Mouse (Mus musculus): ENCODE results near the gene Tsc22d4. TPM values are rescaled to one million over a fixed set of nuclear protein-coding genes. Genes with fewer than 3 reads are reported as not detected.

Gene Tsc22d4
- 71.2 and 78.4 TPM in 2 replicates for polyA plus RNA-seq (2012; rRNA removed)

DNA sequence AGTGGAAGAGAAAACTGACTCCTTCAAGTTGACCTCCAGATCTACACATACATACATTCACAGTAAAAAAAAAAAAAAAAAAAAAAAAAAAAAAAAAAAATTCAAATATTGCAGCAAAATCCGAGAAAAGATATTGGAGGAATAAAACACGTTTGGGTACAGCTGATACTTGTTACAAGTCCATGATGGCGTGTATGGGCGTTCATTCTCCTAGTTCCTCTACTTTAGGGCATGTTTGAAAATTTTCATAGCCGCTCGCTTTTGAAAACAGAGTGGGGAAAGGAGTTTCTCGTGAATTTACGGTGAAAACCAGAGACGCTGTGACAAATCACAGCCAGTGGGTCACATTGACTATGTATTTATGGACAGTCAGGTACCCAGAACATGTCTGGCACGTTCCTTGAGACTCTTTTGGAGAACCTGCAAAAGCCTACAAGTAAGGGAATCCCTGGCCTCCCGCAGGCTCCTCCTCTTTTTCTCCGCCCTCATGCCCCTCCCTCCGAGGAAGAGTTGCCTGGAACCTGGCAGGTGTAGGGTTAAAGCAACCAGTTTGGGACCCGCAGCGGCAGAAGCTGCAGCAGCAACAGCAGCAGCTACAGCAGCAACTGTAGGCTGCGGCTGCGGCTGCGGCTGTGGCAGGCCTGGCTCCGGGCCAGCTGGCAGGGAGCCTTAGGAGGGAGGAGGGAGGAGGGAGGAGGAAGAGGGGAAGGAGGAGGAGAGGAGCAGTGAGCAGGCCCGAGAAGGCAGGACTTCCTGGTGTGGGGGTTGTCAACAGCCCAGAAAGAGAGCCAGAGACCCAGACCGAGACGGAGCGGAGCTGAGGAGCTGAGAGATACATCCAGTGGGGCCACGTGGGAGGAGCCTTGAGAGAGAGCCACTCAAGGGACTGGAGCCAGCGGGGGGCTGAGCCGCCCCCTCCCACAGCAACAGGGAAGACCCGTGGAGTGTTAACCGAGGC lies at the start of gene Tsc22d4:
TSS of gene Tsc22d4 (plus strand) at position 517 of the 958 bp plus-strand sequence.
- Histone ChIP-seq H3K27me3 (replicated peaks; ENCODE audit: control insufficient read depth, insufficient read depth, low read length) (no peaks in the 10 kb centered on the region), H3K36me3 (ENCODE audit: control insufficient read depth, insufficient read depth, low read length) (no peaks in the 10 kb centered on the region), H3K27ac (ENCODE audit: insufficient read depth, low read depth, low read length) (peak within 1 kb of the TSS; percentile 78), H3K4me3 (ENCODE audit: insufficient read depth, low read depth, low read length) (peak within 1 kb of the TSS; percentile 71), H3K4me1 (ENCODE audit: control insufficient read depth, insufficient read depth, low read length) (0 out of 2 replicates have a peak, but pooled peaks cover 6% of the 10 kb centered on the region)
- no peak for TF ChIP-seq CTCF (conservative IDR thresholded peaks at IDR 0.05; ENCODE audit: insufficient read depth, insufficient read length, low read depth, low read length)
- peak; percentile 92 for TF ChIP-seq POLR2A (IDR thresholded peaks at IDR 0.05; ENCODE audit: low read depth, low read length)
- 3% methylated on average over 28 of the region's 28 CpGs for WGBS
- DNase-seq: peak; percentile 96

DNA sequence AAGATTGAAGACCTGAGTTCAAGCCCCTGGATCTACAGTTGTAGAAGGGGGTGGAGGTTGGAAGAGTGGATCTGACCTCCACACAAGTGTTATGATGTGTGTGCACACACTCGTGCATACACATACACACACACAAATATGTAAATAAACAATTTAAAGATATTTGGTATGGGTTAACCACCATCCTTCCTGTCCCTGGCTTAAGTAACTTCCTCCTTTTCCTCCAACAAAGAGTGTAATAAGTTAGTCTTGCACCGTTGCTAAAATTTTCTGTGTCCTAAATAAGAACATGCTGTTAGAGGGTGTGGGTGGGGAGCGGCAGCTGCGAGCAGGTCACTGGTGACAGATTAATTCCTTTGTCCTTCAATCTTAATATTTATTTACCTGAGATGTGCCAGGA lies 49.6 kb upstream of the Tsc22d4 start:
- 54% methylated on average over 4 of the region's 4 CpGs for whole genome bisulfite sequencing
- Histone ChIP-seq H3K4me3 (ENCODE audit: insufficient read depth, low read depth, low read length) (no peak overlapping the region), H3K27me3 (replicated peaks; ENCODE audit: control insufficient read depth, insufficient read depth, low read length) (no peaks in the 10 kb centered on the region), H3K36me3 (ENCODE audit: control insufficient read depth, insufficient read depth, low read length) (no peaks in the 10 kb centered on the region), H3K4me1 (ENCODE audit: control insufficient read depth, insufficient read depth, low read length) (no peaks in the 10 kb centered on the region), H3K27ac (ENCODE audit: insufficient read depth, low read depth, low read length) (no peak overlapping the region)
- no peak for DNase-seq
- TF ChIP-seq POLR2A (IDR thresholded peaks at IDR 0.05; ENCODE audit: low read depth, low read length) (no peak), CTCF (conservative IDR thresholded peaks at IDR 0.05; ENCODE audit: insufficient read depth, insufficient read length, low read depth, low read length) (no peak)

- 73% methylated on average over 3 of the region's 3 CpGs for WGBS
These were observed 46.5 kb upstream of the Tsc22d4 start for GRCm38 (mm10) chr5:137699080-137699479.

GRCm38 (mm10) chr5:137699850-137700249 lies 45.7 kb upstream of the Tsc22d4 start:
- no peak overlapping the region for H3K27ac ChIP-seq (ENCODE audit: insufficient read depth, low read depth, low read length)

More at GRCm38 (mm10) chr5:137699080-137699479, 46.5 kb upstream of the Tsc22d4 start:
- Histone ChIP-seq H3K4me1 (ENCODE audit: control insufficient read depth, insufficient read depth, low read length) (no peaks in the 10 kb centered on the region), H3K36me3 (ENCODE audit: control insufficient read depth, insufficient read depth, low read length) (no peaks in the 10 kb centered on the region), H3K27ac (ENCODE audit: insufficient read depth, low read depth, low read length) (no peak overlapping the region), H3K27me3 (replicated peaks; ENCODE audit: control insufficient read depth, insufficient read depth, low read length) (no peaks in the 10 kb centered on the region), H3K4me3 (ENCODE audit: insufficient read depth, low read depth, low read length) (no peak overlapping the region)
- TF ChIP-seq CTCF (conservative IDR thresholded peaks at IDR 0.05; ENCODE audit: insufficient read depth, insufficient read length, low read depth, low read length) (no peak), POLR2A (IDR thresholded peaks at IDR 0.05; ENCODE audit: low read depth, low read length) (no peak)
- no peak for DNase-seq

GRCm38 (mm10) chr5:137705242-137705641 lies 40.3 kb upstream of the Tsc22d4 start:
- H3K4me3 ChIP-seq (ENCODE audit: insufficient read depth, low read depth, low read length): no peak overlapping the region
- H3K27me3 ChIP-seq (replicated peaks; ENCODE audit: control insufficient read depth, insufficient read depth, low read length): no peaks in the 10 kb centered on the region
- H3K36me3 ChIP-seq (ENCODE audit: control insufficient read depth, insufficient read depth, low read length): no peaks in the 10 kb centered on the region
- peak; percentile 20 for DNase-seq
- H3K4me1 ChIP-seq (ENCODE audit: control insufficient read depth, insufficient read depth, low read length): no peaks in the 10 kb centered on the region
- 41% methylated on average over 6 of the region's 6 CpGs for WGBS
- TF ChIP-seq POLR2A (IDR thresholded peaks at IDR 0.05; ENCODE audit: low read depth, low read length) (no peak), CTCF (conservative IDR thresholded peaks at IDR 0.05; ENCODE audit: insufficient read depth, insufficient read length, low read depth, low read length) (no peak)
- no peak overlapping the region for H3K27ac ChIP-seq (ENCODE audit: insufficient read depth, low read depth, low read length)

More at GRCm38 (mm10) chr5:137699850-137700249, 45.7 kb upstream of the Tsc22d4 start:
- Histone ChIP-seq H3K4me3 (ENCODE audit: insufficient read depth, low read depth, low read length) (no peak overlapping the region), H3K36me3 (ENCODE audit: control insufficient read depth, insufficient read depth, low read length) (no peaks in the 10 kb centered on the region), H3K27me3 (replicated peaks; ENCODE audit: control insufficient read depth, insufficient read depth, low read length) (no peaks in the 10 kb centered on the region), H3K4me1 (ENCODE audit: control insufficient read depth, insufficient read depth, low read length) (no peaks in the 10 kb centered on the region)
- WGBS: 66% methylated on average over 2 of the region's 2 CpGs
- TF ChIP-seq CTCF (conservative IDR thresholded peaks at IDR 0.05; ENCODE audit: insufficient read depth, insufficient read length, low read depth, low read length) (no peak), POLR2A (IDR thresholded peaks at IDR 0.05; ENCODE audit: low read depth, low read length) (no peak)
- no peak for DNase-seq

DNA sequence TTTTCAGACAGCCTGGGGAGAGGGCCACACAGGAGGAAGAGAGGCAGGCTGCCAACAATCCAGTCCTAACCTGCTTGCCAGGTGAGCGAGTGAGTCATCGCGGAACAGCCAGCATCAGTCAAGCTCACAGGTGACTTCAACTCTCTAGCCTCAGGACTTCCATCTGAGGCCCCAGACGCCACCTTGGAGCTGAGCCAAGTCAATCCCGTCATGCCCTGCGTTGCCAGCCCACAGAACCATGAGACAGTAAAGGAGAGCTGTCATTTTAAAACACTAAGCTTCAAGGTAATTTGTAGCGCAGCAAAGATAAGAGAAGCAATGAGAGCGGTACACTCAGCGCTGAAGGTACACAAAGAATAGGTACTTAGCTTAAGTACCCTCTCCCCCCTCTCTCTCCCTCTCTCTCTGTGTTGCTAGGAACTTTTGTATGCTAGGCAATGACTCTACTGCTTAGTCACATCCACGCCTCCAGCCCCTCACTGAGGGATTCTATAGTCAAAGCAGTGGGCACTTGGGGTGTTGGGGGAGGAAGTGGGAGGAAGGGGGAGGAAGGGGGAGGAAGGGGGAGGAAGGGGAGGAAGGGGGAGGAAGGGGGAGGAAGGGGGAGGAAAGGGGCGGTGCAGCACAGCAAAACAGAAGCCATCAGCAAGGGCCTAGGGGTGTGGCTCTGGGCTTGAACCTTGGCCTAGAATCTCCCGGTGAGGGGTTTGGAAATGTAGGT lies 38.5 kb upstream of the Tsc22d4 start:
- peak; percentile 85 for DNase-seq
- H3K36me3 ChIP-seq (ENCODE audit: control insufficient read depth, insufficient read depth, low read length): no peaks in the 10 kb centered on the region
- TF ChIP-seq POLR2A (IDR thresholded peaks at IDR 0.05; ENCODE audit: low read depth, low read length) (no peak), CTCF (conservative IDR thresholded peaks at IDR 0.05; ENCODE audit: insufficient read depth, insufficient read length, low read depth, low read length) (no peak)
- no peaks in the 10 kb centered on the region for H3K27me3 ChIP-seq (replicated peaks; ENCODE audit: control insufficient read depth, insufficient read depth, low read length)
- no peak overlapping the region for H3K4me3 ChIP-seq (ENCODE audit: insufficient read depth, low read depth, low read length)
- 31% methylated on average over 12 of the region's 12 CpGs for WGBS
- H3K4me1 ChIP-seq (ENCODE audit: control insufficient read depth, insufficient read depth, low read length): no peaks in the 10 kb centered on the region
- peak overlapping the region; percentile 63; the same call in 1 of the 2 replicates for H3K27ac ChIP-seq (ENCODE audit: insufficient read depth, low read depth, low read length)

Data from kidney, adult 2 months (tissue).